Mouse (Mus musculus) CD8-positive naive resting alpha-beta T cell, adult 2 months (primary cell): Measurements from ENCODE around the gene Thoc6.
A peak's percentile ranks its signal among the peaks of the same experiment; 100 is the strongest.

Experiments used
- DNase-seq, 2 experiments: peaks; one replicate each; pipeline ENCODE4 v3.0.0; 2022; ENCODE audit warnings: low read depth in 2 of 2, low spot score in 2 of 2

Gene Thoc6

GRCm38 (mm10) chr17:23679127-23679835 is 5.6 kb upstream of the Thoc6 start, which contains the start of gene Cldn6:
Gene Cldn6, plus strand, starts transcription at chr17:23679249.
- DNase-seq: no peak

- DNase-seq: peak; percentile 81 to 86
Observed at GRCm38 (mm10) chr17:23677236-23677679, 3.6 kb upstream of the Thoc6 start, which contains the start of gene Tnfrsf12a. Gene Tnfrsf12a, minus strand, starts transcription at chr17:23677468.

GRCm38 (mm10) chr17:23676473-23677031 is 2.9 kb upstream of the Thoc6 start:
- DNase-seq: peak in 1 of 2 experiments; percentile 26

- DNase-seq: no peak
Observed at GRCm38 (mm10) chr17:23675564-23676281, 2.0 kb upstream of the Thoc6 start.

GRCm38 (mm10) chr17:23675127-23675526 is 1.4 kb upstream of the Thoc6 start:
- DNase-seq: no peak

GRCm38 (mm10) chr17:23674271-23674952 is 730 bp upstream of the Thoc6 start:
- DNase-seq: no peak

- DNase-seq: no peak
Observed at GRCm38 (mm10) chr17:23672761-23673160, 921 bp downstream of the Thoc6 start.

GRCm38 (mm10) chr17:23671519-23671918 is 2.2 kb downstream of the Thoc6 start:
- DNase-seq: no peak

GRCm38 (mm10) chr17:23670516-23671074 is 3.1 kb downstream of the Thoc6 start:
- DNase-seq: no peak

- no peak for DNase-seq
Observed at GRCm38 (mm10) chr17:23665511-23665910, 8.2 kb downstream of the Thoc6 start.

GRCm38 (mm10) chr17:23664556-23665021 is 9.1 kb downstream of the Thoc6 start:
- DNase-seq: peak in 1 of 2 experiments; percentile 47

GRCm38 (mm10) chr17:23661526-23661925 is 12.2 kb downstream of the Thoc6 start:
- DNase-seq: no peak

GRCm38 (mm10) chr17:23660876-23661200 is 12.8 kb downstream of the Thoc6 start:
- no peak for DNase-seq

GRCm38 (mm10) chr17:23660117-23660875 is 13.4 kb downstream of the Thoc6 start, which contains the start of gene Bicdl2:
Gene Bicdl2, plus strand, starts transcription at chr17:23660506.
- peak; percentile 44 to 56 for DNase-seq

- DNase-seq: no peak
Observed at GRCm38 (mm10) chr17:23658450-23658849, 15.2 kb downstream of the Thoc6 start.

GRCm38 (mm10) chr17:23654410-23654809 is 19.3 kb downstream of the Thoc6 start:
- no peak for DNase-seq

GRCm38 (mm10) chr17:23654001-23654400 is 19.7 kb downstream of the Thoc6 start:
- DNase-seq: no peak

- no peak for DNase-seq
Observed at GRCm38 (mm10) chr17:23653324-23653723, 20.4 kb downstream of the Thoc6 start.

GRCm38 (mm10) chr17:23651363-23651762 is 22.3 kb downstream of the Thoc6 start:
- DNase-seq: no peak

- DNase-seq: no peak
Observed at GRCm38 (mm10) chr17:23645894-23646293, 27.8 kb downstream of the Thoc6 start.
